Mouse (Mus musculus) gastrocnemius, adult 8-10 months (tissue): ENCODE data around the gene Naif1. TPM values are rescaled to one million over a fixed set of nuclear protein-coding genes. Genes with fewer than 3 reads are reported as not detected.

Experiments used
- DNase-seq, 2 experiments: peaks; one replicate each; pipeline ENCODE4 v3.0.0; 2022; ENCODE audit warnings: low spot score in 2 of 2
- total RNA-seq, 4 experiments: library from RNA; stranded (reverse); gene quantifications; 2 replicates each; pipeline ENCODE4 v1.2.4; 2022

The Naif1 gene
- total RNA-seq, 4 experiments from 2014 or later = 2.1 to 2.7 (median 2.3) TPM

DNA sequence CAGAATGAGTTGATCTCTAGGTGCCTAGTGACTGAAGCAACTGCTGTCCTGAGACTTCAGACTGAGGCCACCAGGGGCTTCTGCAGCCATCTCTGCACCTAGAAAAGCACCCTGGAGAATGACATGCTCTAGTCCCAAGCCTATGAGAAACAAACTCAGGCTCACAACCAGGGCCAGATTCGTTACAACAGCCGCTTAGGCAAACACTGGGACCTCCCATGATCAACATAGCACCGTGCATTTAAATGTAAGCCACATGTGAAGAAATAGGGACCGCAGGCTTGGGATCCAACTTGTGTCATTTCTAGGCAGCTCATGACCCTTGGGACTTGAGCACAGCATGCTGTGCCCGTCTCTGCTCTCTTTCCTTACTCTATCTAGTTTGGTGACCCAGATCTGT lies 22.5 kb upstream of the Naif1 start:
- DNase-seq = no peak

DNA sequence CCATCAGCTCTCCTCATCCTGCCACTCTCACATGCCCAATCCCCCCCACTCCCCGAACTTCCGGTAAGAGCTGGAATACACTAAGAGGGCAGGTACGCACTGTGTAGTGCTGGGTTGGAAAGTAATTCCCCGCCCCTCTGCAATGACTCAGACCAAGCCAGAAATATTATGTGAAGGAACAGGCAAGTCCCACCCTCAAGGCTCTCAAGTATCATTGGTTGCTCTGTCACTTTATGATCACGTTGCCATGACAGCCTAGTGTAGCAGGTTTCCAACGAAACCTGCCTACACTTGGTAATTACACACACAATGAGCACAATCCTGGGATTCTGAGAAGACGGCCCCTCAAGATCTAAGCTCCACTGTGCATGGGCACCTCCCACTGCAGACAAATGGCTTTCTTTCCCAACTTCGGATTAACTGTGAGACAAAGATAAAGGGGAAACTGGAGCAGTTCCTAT lies 22.0 kb upstream of the Naif1 start:
- no peak for DNase-seq

DNA sequence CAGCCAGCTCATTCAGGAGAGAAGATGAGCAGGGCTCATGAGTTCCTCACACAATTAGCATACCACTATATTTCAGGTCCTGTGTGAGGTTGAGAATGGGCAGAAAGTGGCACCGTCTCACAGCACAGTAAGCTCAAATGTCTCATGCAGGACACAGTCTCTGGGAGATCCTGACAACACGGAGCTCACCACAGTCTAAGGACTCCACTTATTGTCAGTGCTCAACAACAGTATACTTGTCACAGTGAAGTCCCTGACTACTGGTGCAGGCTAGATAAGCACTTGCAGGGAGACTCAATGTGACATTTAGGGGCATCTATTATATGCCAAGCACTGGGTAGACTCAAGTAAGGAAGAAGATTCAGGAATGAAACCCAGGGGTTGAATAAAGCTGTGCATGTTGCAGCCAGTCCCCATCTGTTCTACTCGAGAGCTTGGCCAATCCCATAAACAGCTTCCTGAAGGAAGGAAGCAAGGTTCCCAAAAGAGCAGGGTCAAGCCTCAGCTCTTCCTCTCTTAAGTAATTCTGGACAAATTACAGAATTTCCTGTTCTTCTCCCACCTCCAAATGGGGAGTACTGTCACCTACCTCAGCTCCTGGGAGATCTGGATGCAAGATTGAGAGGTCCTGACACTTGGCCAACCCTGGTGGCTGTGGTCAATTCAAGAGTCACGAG lies 20.9 kb upstream of the Naif1 start:
- no peak for DNase-seq

DNA sequence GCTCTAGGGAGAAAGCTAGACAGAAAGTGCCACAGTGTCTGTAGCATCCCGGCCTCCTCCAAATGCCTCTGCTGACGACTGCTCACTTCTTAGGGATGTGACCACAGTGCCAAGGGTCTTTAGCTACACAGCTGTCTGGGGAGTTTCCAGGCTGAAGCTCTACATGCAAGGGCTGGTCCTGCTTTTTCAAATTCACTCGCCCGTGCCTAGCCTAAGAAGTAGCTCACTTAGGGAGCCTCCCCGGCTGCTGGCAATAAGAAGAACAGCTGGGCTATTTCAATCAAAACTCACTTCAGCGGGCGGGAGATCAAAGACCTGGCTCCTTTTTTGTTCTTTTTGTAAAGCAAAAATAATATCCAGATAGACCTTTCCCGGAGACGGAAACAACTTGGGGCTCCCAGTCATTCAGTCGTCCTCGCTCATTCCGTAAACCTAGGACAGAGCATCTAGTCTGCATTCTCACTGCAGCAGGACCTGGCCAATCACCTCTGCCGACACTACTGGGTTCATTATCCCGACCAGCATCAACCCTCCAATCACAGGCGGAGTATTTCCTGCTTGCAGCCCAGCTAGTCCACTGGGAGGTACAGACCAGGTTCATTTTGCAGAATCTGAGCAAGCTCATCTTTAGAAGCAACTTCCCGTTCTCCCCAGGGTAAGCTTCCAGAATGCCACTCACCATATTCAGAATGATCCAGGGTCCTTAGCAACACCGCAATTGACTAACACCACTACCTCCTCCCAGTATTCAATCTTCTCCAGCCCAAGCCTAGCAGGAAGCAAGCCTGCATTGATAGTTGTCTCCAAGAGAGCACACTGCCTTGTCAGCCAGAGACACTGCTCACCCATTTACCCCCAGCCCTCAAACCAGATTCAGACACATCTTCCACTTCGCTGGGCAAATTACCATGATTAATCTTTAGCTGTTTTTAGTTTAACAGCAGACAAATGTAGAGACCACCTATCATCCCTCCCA lies 19.3 kb upstream of the Naif1 start:
- DNase-seq = peak; percentile 70 to 75

DNA sequence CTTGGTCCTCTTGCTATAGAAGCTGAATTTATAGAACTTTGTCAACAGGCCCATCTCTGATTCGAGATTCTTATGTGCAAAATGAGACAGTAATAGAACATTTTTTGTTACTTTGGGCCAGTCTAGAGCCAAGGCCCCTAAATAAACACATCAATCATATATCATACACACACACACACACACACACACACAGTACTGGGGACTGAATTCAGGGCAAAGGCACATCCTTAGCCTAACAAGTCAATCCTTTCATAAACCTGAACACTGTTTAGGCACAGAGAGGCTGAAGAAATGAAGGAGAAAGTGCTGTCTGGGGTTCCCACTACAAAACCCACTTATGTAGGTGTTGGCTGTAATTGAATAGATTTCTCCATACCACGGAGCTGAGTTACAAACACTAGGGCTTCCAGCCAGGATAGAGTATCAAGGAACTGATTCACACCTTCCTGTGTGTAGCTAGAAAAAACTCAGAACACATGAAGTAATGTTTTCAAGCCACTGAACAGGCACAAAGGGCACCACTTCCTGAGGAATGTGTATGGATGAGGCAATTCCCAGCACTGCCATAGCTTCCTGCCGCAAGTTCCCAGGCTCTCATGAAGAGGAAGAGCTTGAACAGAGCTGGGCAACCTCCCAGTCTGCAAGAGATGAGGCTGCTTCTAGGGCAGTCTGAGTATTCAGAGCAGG lies 13.4 kb upstream of the Naif1 start:
- no peak for DNase-seq

GRCm38 (mm10) chr2:32437612-32438166 lies 12.6 kb upstream of the Naif1 start:
- no peak for DNase-seq

- DNase-seq = no peak
These were observed 11.5 kb upstream of the Naif1 start for GRCm38 (mm10) chr2:32438733-32439132.

DNA sequence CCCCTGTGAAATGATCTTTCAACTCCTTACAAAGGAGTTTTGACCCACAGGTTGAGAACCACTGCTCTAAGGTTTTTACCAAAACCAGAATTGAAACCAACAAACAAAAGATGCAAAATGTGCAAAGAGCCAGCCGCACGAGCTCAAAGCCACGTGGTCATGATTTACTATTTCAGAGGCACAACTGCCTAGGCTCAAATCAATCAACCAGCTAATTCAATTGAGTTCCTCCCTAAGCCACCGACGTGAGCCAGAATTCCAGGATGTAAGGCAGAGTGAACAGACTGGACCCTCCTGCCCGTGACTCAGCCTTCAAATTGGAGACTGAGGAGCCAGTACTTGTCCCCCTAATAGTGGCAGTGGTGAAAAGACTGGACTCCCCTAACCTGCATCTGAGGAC lies 11.1 kb upstream of the Naif1 start:
- no peak for DNase-seq

GRCm38 (mm10) chr2:32440164-32440563 lies 10.1 kb upstream of the Naif1 start:
- no peak for DNase-seq

GRCm38 (mm10) chr2:32440632-32441031 lies 9.6 kb upstream of the Naif1 start:
- DNase-seq = no peak

DNA sequence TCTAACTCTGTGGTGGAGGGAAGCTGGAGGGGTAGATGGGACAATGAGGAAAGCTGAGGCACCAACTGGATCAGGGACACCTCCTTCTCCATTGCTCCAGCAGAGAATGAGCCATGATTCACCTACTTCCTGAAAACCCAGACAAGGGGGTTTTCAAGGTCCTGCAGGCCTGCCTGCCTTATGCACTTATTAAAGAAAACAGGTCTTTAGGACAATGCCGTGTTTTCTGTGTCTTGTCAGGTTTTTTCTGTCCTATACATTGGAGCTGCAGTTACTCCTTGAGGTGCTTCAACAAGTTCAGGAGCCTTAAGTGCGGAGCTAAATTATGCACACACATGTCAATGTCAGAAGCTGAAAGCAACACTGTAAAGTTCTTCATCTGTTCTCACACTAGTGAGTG lies 8.7 kb upstream of the Naif1 start:
- DNase-seq = no peak

- no peak for DNase-seq
These were observed 4.7 kb upstream of the Naif1 start for GRCm38 (mm10) chr2:32445535-32445934.

DNA sequence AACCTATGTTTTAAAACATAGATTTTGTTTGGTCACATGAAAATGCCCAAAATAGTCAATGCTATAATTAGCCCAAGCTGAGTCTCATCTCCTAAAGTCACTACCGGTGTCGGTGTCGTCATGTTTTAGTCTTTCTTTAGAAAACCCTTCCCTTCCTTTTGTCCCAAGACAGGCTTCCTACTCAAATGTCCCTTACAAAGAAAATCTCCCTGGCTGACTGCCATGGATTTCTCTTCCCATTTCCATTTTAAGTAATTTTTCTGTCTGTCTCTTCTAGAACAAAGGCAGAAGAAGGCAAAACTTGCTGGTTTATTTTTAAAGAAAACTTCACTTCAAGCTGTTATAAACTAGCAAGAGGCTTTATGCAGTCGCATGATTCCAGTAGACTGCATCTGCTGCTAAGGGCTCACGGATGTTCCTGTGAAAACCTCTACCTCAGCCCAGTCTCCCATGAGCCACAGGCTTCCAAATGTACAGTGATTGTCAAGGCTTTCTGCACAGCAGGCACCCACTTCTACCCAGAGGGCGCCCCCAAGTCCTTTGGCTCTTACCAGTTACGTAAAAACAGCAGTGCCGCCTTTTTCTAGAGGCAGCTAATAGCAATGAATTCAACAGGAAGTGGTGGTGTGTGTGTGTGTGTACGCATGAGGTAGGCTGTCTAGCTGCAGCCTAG lies 2.9 kb upstream of the Naif1 start:
- DNase-seq = no peak

DNA sequence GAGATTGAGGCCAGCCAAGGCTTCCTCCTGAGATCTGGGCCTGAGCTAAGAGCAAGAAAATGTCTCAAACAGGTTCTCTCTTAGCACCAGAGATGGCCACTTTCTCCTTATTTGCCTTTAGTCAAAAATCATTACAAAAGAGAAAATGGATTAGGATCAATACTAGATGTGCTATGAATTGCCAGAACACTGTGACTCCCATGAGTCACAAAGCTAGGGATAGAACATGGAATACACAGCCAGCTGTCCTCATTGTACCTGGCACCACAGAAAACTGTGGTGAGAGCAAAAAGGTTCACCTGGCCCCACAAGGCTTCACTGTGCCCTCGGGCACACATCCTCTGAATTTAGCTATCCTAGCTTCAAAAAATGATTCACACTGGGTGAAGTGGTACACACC lies 1.8 kb upstream of the Naif1 start:
- DNase-seq = no peak

GRCm38 (mm10) chr2:32450881-32451844 lies 906 bp downstream of the Naif1 start, which contains the start of gene Slc25a25:
Slc25a25 (minus strand) TSS chr2:32451445.
- peak; percentile 95 to 97 for DNase-seq

DNA sequence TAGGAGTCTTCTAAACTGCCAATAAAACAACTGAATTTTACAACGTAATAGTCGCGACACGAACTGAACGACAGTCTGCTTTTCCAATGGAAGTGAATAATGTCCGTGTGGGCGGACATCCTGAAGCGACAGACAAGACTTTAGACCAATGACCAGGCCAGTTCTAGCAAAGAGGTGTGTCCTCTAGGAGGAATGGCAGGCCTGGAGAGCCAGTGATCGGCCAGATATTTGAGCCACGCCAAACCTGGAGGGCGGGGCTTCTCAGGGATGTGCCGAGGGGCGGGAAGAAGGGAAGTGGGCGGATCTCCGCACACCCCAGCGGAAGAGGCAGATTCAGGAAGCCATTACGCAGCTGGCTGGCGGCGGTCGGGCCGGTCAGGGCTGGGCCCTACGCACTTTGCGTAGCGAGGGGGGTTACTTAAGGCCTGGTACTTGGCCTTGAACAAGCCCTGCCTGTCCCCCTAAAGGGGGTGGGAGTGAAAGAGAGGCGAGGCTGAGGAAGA lies 1.7 kb downstream of the Naif1 start:
- peak; percentile 99 for DNase-seq

DNA sequence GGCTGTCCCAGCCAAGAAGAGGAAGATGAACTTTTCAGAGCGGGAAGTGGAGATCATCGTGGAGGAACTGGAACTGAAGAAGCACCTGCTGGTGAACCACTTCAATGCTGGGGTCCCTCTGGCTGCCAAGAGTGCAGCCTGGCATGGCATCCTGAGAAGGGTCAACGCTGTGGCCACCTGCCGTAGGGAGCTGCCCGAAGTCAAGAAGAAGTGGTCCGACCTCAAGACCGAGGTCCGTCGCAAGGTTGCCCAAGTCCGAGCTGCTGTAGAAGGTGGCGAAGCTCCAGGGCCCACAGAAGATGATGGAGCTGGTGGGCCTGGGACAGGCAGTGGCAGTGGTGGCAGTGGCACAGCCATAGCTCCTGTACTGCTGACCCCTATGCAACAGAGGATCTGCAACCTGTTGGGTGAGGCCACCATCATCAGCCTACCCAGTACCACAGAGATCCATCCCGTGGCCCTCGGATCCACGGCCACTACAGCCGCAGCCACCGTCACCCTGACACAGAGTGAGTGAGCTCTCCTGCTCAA lies 2.2 kb downstream of the Naif1 start:
- peak in 1 of 2 experiments; percentile 41 for DNase-seq

- DNase-seq = no peak
These were observed 3.5 kb downstream of the Naif1 start for GRCm38 (mm10) chr2:32453641-32454303.

- no peak for DNase-seq
These were observed 4.4 kb downstream of the Naif1 start for GRCm38 (mm10) chr2:32454633-32455032.
